Mouse (Mus musculus) C2C12 (cell line): Measurements from ENCODE around the gene Elof1. TPM values are rescaled to one million over a fixed set of nuclear protein-coding genes. Genes with fewer than 3 reads are reported as not detected.

Source experiments
- H3K27me3 ChIP-seq: one replicate; pipeline ENCODE4 v1.6.1; 2011; ENCODE audit not compliant: control insufficient read depth, insufficient read depth, insufficient read length
- H3K36me3 ChIP-seq: one replicate; pipeline ENCODE4 v1.6.1; 2011; ENCODE audit not compliant: control insufficient read depth, insufficient read depth
- H3K4me3 ChIP-seq: one replicate; pipeline ENCODE4 v1.5.1; 2011; ENCODE audit warnings: mild to moderate bottlenecking, control low read depth; ENCODE audit not compliant: poor library complexity, insufficient read depth, severe bottlenecking
- H3K79me2 ChIP-seq: one replicate; pipeline ENCODE4 v1.6.1; 2011; ENCODE audit not compliant: control insufficient read depth, insufficient read depth
- H3K79me3 ChIP-seq: one replicate; pipeline ENCODE4 v1.6.1; 2011; ENCODE audit warnings: low read depth, control low read depth
- H3ac ChIP-seq: one replicate; pipeline ENCODE3; 2011; ENCODE audit warnings: low read depth; ENCODE audit not compliant: control insufficient read depth, insufficient read length
- CEBPB ChIP-seq: IDR thresholded peaks from one replicate; pipeline ENCODE4 v1.6.1; 2011; ENCODE audit warnings: low read depth, mild to moderate bottlenecking, control low read depth, moderate library complexity
- CTCF ChIP-seq: IDR thresholded peaks from one replicate; pipeline ENCODE4 v1.5.1; 2011; ENCODE audit not compliant: control insufficient read depth, insufficient read depth, insufficient read length
- FOSL1 ChIP-seq: IDR thresholded peaks from one replicate; pipeline ENCODE4 v1.8.0; 2011; ENCODE audit warnings: mild to moderate bottlenecking, low read length; ENCODE audit not compliant: poor library complexity, insufficient read depth, severe bottlenecking
- MAX ChIP-seq: IDR thresholded peaks from one replicate; pipeline ENCODE4 v1.6.1; 2011; ENCODE audit warnings: mild to moderate bottlenecking, control low read depth
- MYOD1 ChIP-seq: IDR thresholded peaks from one replicate; pipeline ENCODE4 v1.6.1; 2011; ENCODE audit warnings: low read depth; ENCODE audit not compliant: control insufficient read depth, insufficient read length
- MYOG ChIP-seq: IDR thresholded peaks from one replicate; pipeline ENCODE4 v1.6.1; 2011; ENCODE audit not compliant: control insufficient read depth, insufficient read length; ENCODE audit errors: extremely low read depth
- USF1 ChIP-seq: IDR thresholded peaks from one replicate; pipeline ENCODE4 v1.6.1; 2011; ENCODE audit warnings: low read depth, mild to moderate bottlenecking, control low read depth, moderate library complexity
- polyA plus RNA-seq: library from polyadenylated mRNA; unstranded; fragments of >200 nt; fragmentation: generic; extraction: Trizol; gene quantifications from one replicate; pipeline ENCODE4 v1.2.1, GENCODE M21; 2012; ENCODE audit warnings: missing spikeins

The Elof1 gene
- polyA plus RNA-seq, 1 experiment, result 183 TPM

- Histone ChIP-seq H3ac (no peak overlapping the region), H3K36me3 (no peaks in the 10 kb centered on the region), H3K79me3 (no peaks in the 10 kb centered on the region), H3K27me3 (no peaks in the 10 kb centered on the region), H3K4me3 (no peak overlapping the region), H3K79me2 (no peaks in the 10 kb centered on the region)
- no peak for TF ChIP-seq MYOD1
- no peak for TF ChIP-seq CTCF
- no peak for TF ChIP-seq MAX
- TF ChIP-seq MYOG, result no peak
- no peak for TF ChIP-seq CEBPB
- TF ChIP-seq FOSL1, result no peak
- no peak for TF ChIP-seq USF1
Observed at GRCm38 (mm10) chr9:22092746-22093145, 24.2 kb downstream of the Elof1 start.

DNA sequence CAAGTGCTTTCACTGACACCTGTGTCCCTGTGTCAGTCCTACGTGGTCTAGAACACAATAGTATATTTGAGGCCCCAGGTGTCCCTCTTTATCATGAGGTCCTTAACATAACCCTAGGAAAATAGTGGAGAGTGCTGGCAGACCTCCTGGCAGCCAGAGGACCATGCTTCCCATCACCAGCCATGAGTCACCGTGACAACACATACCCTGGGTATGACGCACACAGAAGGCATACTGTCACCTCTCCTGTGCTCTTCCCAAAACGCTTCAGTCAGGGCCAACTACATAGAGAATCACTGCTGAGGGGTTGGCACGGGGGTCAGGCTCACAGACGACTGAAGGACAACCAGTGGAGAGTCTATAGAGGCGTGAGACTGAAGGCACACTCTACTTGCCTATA, 27.0 kb downstream of the Elof1 start:
- H3ac ChIP-seq, result no peak overlapping the region
- H3K4me3 ChIP-seq, result no peak overlapping the region
- TF ChIP-seq MAX (peak; percentile 40), FOSL1 (peak; percentile 35), MYOD1 (peak; percentile 7), USF1 (no peak), CTCF (no peak), CEBPB (no peak), MYOG (no peak)
- no peaks in the 10 kb centered on the region for H3K27me3 ChIP-seq
- H3K36me3 ChIP-seq, result no peaks in the 10 kb centered on the region
- no peaks in the 10 kb centered on the region for H3K79me3 ChIP-seq
- H3K79me2 ChIP-seq, result no peaks in the 10 kb centered on the region

- no peaks in the 10 kb centered on the region for H3K27me3 ChIP-seq
- TF ChIP-seq MYOG, result no peak
- TF ChIP-seq USF1, result no peak
- no peak for TF ChIP-seq MAX
- no peak for TF ChIP-seq CEBPB
- no peak for TF ChIP-seq MYOD1
- no peak for TF ChIP-seq FOSL1
- no peak for TF ChIP-seq CTCF
- H3K4me3 ChIP-seq, result no peak overlapping the region
- H3ac ChIP-seq, result no peak overlapping the region
- no peaks in the 10 kb centered on the region for H3K36me3 ChIP-seq
- peaks cover 2% of the 10 kb centered on the region for H3K79me3 ChIP-seq
- no peaks in the 10 kb centered on the region for H3K79me2 ChIP-seq
Observed at GRCm38 (mm10) chr9:22089281-22089680, 27.7 kb downstream of the Elof1 start.

DNA sequence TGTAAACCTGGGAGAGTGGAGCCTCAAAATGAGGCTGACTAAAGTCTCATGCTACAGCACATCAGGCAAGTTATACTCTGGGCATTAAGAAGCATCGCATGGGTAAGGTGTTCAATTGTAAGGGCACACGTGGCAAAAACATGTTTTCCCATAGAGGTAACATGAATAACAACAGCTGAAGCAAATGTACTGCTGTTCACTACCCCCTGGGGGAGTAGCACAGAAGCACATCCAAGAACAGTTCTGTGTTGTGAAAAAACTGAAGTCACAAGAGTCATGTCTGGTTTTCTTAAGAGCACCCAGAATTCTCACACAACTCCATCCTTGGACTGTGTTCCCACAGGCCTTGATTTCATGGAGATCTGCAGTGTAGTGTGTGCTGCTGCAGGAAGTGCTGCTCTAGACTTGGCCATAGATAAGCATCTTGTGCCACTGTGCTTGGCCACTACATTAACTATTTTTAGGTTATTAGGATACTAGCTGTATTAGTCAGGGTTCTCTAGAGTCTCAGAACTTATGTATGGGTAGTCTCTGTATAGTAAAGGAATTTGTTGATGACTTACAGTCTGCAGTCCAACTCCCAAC, 29.8 kb downstream of the Elof1 start:
- Histone ChIP-seq H3ac (no peak overlapping the region), H3K79me3 (peaks cover 2% of the 10 kb centered on the region), H3K27me3 (no peaks in the 10 kb centered on the region), H3K4me3 (no peak overlapping the region), H3K36me3 (no peaks in the 10 kb centered on the region), H3K79me2 (peaks cover 6% of the 10 kb centered on the region)
- TF ChIP-seq CTCF, result no peak
- TF ChIP-seq CEBPB, result no peak
- TF ChIP-seq MYOD1, result no peak
- TF ChIP-seq MYOG, result no peak
- no peak for TF ChIP-seq MAX
- TF ChIP-seq USF1, result no peak
- TF ChIP-seq FOSL1, result no peak

- peaks cover 2% of the 10 kb centered on the region for H3K79me3 ChIP-seq
- TF ChIP-seq CEBPB, result no peak
- no peak for TF ChIP-seq MAX
- TF ChIP-seq FOSL1, result no peak
- no peak for TF ChIP-seq CTCF
- no peak for TF ChIP-seq MYOG
- no peak for TF ChIP-seq MYOD1
- TF ChIP-seq USF1, result no peak
- H3K4me3 ChIP-seq, result peak overlapping the region; percentile 65
- peak overlapping the region; percentile 43 for H3ac ChIP-seq
- no peaks in the 10 kb centered on the region for H3K36me3 ChIP-seq
- peaks cover 6% of the 10 kb centered on the region for H3K79me2 ChIP-seq
- H3K27me3 ChIP-seq, result no peaks in the 10 kb centered on the region
Observed at GRCm38 (mm10) chr9:22086012-22086411, 31.0 kb downstream of the Elof1 start.
